Mouse (Mus musculus) CH12.LX (cell line): ENCODE measurements around the gene Kif26b.

ENCODE experiments used
- EP300 ChIP-seq: IDR thresholded peaks from 2 replicates; pipeline ENCODE4 v1.6.1; 2011; ENCODE audit warnings: low read length, improper control_type of control experiment
- GABPA ChIP-seq: IDR thresholded peaks from 2 replicates; pipeline ENCODE4 v1.6.1; 2012; ENCODE audit warnings: low read depth, low read length, improper control_type of control experiment, inconsistent platforms; ENCODE audit not compliant: insufficient replicate concordance
- NRF1 ChIP-seq: IDR thresholded peaks from 2 replicates; pipeline ENCODE4 v1.6.1; 2014; ENCODE audit warnings: low read depth, mild to moderate bottlenecking, inconsistent platforms, low read length, improper control_type of control experiment, moderate library complexity

- TF ChIP-seq GABPA: no peak
- TF ChIP-seq EP300: no peak
- TF ChIP-seq NRF1: no peak
These were observed 265.9 kb downstream of the Kif26b start for GRCm38 (mm10) chr1:178794866-178795265.
